Mouse (Mus musculus) midbrain, embryonic 14.5 days (tissue): ENCODE results near the gene Scgb3a1. TPM values are rescaled to one million over a fixed set of nuclear protein-coding genes. Genes with fewer than 3 reads are reported as not detected.
A peak's percentile ranks its signal among the peaks of the same experiment; 100 is the strongest.

ENCODE experiments used
- ATAC-seq: fragments of 200-750 bp; cut with Nextera tagmentation; 2 replicates; pipeline ENCODE4 v1.8.0; 2017; ENCODE audit warnings: moderate number of reproducible peaks, moderate library complexity; ENCODE audit not compliant: low FRiP score, low TSS enrichment
- DNase-seq: peaks from one replicate; pipeline ENCODE4 v3.0.0-alpha.2; 2015
- H3K27ac ChIP-seq: fragments of 300-500 bp; sonication (generic); replicated peaks from 2 replicates; pipeline ENCODE4 v1.5.1; 2014; ENCODE audit warnings: mild to moderate bottlenecking, low read depth, low read length, moderate library complexity
- H3K27me3 ChIP-seq: fragments of 300-500 bp; sonication (generic); 2 replicates; pipeline ENCODE4 v1.6.1; 2014; ENCODE audit warnings: low read length, control low read depth, mixed read lengths; ENCODE audit not compliant: control insufficient read depth, insufficient read depth
- H3K36me3 ChIP-seq: fragments of 300-500 bp; sonication (generic); 2 replicates; pipeline ENCODE4 v1.6.1; 2014; ENCODE audit warnings: low read length, control low read depth; ENCODE audit not compliant: control insufficient read depth, insufficient read depth
- H3K4me1 ChIP-seq: fragments of 300-500 bp; sonication (generic); 2 replicates; pipeline ENCODE4 v1.6.1; 2014; ENCODE audit warnings: mild to moderate bottlenecking, antibody characterized with exemption, low read length, control low read depth; ENCODE audit not compliant: control insufficient read depth, insufficient read depth
- H3K4me2 ChIP-seq: fragments of 300-500 bp; sonication (generic); 2 replicates; pipeline ENCODE4 v1.6.1; 2014; ENCODE audit warnings: mild to moderate bottlenecking, low read length, moderate library complexity
- H3K4me3 ChIP-seq: fragments of 300-500 bp; sonication (generic); replicated peaks from 2 replicates; pipeline ENCODE4 v1.5.1; 2014; ENCODE audit warnings: low read depth, low read length
- H3K9ac ChIP-seq: fragments of 300-500 bp; sonication (generic); replicated peaks from 2 replicates; pipeline ENCODE4 v1.6.1; 2014; ENCODE audit warnings: mild to moderate bottlenecking, low read length, moderate library complexity
- H3K9me3 ChIP-seq: fragments of 300-500 bp; sonication (generic); 2 replicates; pipeline ENCODE4 v1.6.1; 2016; ENCODE audit warnings: low read length, control low read depth, mixed read lengths; ENCODE audit not compliant: control insufficient read depth
- WGBS: fragments of 180-500 bp; shearing (Covaris S2); extraction: QIAGEN DNeasy Blood & Tissue Kit; methylation state at CpG from one replicate; pipeline ENCODE4 v1.1.7; 2014; 5-methylcytosine and 5-hydroxymethylcytosine counted together
- polyA plus RNA-seq: library from polyadenylated mRNA; unstranded; fragments of >200 nt; fragmentation: Nextera tagmentation; extraction: Ambion mirVana; gene quantifications from 2 replicates; pipeline ENCODE4 v1.2.1, GENCODE M21; 2014

The Scgb3a1 gene
- polyA plus RNA-seq, 1 experiment from 2014 or later: not detected

- peak; percentile 8 for DNase-seq
- peaks cover 39% of the 10 kb centered on the region for H3K27me3 ChIP-seq
- no peak for ATAC-seq
- H3K36me3 ChIP-seq: no peaks in the 10 kb centered on the region
- H3K27ac ChIP-seq: no peak overlapping the region
- peak overlapping the region; percentile 50 for H3K4me2 ChIP-seq
- 6% methylated on average over 22 of the region's 22 CpGs for WGBS
- no peaks in the 10 kb centered on the region for H3K9me3 ChIP-seq
- H3K4me1 ChIP-seq: peaks cover 9% of the 10 kb centered on the region; the same call in 1 of the 2 replicates
- no peak overlapping the region for H3K9ac ChIP-seq
- H3K4me3 ChIP-seq: peak overlapping the region; percentile 22
Measured at GRCm38 (mm10) chr11:49634101-49634500, 29.3 kb upstream of the Scgb3a1 start.

- Histone ChIP-seq H3K9ac (no peak overlapping the region), H3K4me3 (no peak overlapping the region), H3K27me3 (peaks cover 39% of the 10 kb centered on the region), H3K4me1 (peaks cover 9% of the 10 kb centered on the region; the same call in 1 of the 2 replicates), H3K9me3 (no peaks in the 10 kb centered on the region), H3K4me2 (no peak overlapping the region), H3K36me3 (no peaks in the 10 kb centered on the region), H3K27ac (no peak overlapping the region)
- ATAC-seq (no peak), DNase-seq (no peak)
- WGBS: 74% methylated on average over 6 of the region's 6 CpGs
Measured at GRCm38 (mm10) chr11:49635671-49636070, 27.7 kb upstream of the Scgb3a1 start.

- Histone ChIP-seq H3K4me3 (no peak overlapping the region), H3K9me3 (no peaks in the 10 kb centered on the region), H3K36me3 (no peaks in the 10 kb centered on the region), H3K4me2 (peak overlapping the region; percentile 17; the same call in 1 of the 2 replicates), H3K9ac (no peak overlapping the region), H3K27me3 (peaks cover 39% of the 10 kb centered on the region), H3K27ac (no peak overlapping the region), H3K4me1 (peaks cover 9% of the 10 kb centered on the region; the same call in 1 of the 2 replicates)
- ATAC-seq: no peak
- WGBS: 3% methylated on average over 11 of the region's 11 CpGs
- peak; percentile 22 for DNase-seq
Measured at GRCm38 (mm10) chr11:49636449-49636848, 27.0 kb upstream of the Scgb3a1 start.

- Histone ChIP-seq H3K4me1 (no peaks in the 10 kb centered on the region), H3K9me3 (no peaks in the 10 kb centered on the region), H3K4me3 (no peak overlapping the region), H3K27me3 (no peaks in the 10 kb centered on the region), H3K4me2 (no peak overlapping the region), H3K36me3 (no peaks in the 10 kb centered on the region), H3K9ac (no peak overlapping the region), H3K27ac (no peak overlapping the region)
- 60% methylated on average over 8 of the region's 8 CpGs for WGBS
- DNase-seq (no peak), ATAC-seq (no peak)
Measured at GRCm38 (mm10) chr11:49645677-49646076, 17.7 kb upstream of the Scgb3a1 start.

GRCm38 (mm10) chr11:49650113-49650993, 13.1 kb upstream of the Scgb3a1 start:
- no peak overlapping the region for H3K9ac ChIP-seq
- H3K27ac ChIP-seq: no peak overlapping the region
- ATAC-seq (no peak), DNase-seq (peak; percentile 68)
- H3K36me3 ChIP-seq: no peaks in the 10 kb centered on the region
- 66% methylated on average over 18 of the region's 18 CpGs for WGBS
- H3K27me3 ChIP-seq: no peaks in the 10 kb centered on the region
- H3K4me3 ChIP-seq: no peak overlapping the region
- H3K9me3 ChIP-seq: no peaks in the 10 kb centered on the region
- no peak overlapping the region for H3K4me2 ChIP-seq
- 0 out of 2 replicates have a peak, but pooled peaks cover 3% of the 10 kb centered on the region for H3K4me1 ChIP-seq

GRCm38 (mm10) chr11:49650994-49651761, 12.2 kb upstream of the Scgb3a1 start:
- Histone ChIP-seq H3K4me2 (no peak overlapping the region), H3K9me3 (no peaks in the 10 kb centered on the region), H3K27me3 (no peaks in the 10 kb centered on the region), H3K9ac (no peak overlapping the region), H3K27ac (no peak overlapping the region), H3K4me3 (no peak overlapping the region), H3K36me3 (no peaks in the 10 kb centered on the region), H3K4me1 (0 out of 2 replicates have a peak, but pooled peaks cover 3% of the 10 kb centered on the region)
- 80% methylated on average over 16 of the region's 16 CpGs for WGBS
- ATAC-seq (no peak), DNase-seq (no peak)

- no peak for ATAC-seq
Measured at GRCm38 (mm10) chr11:49651762-49652322, 11.6 kb upstream of the Scgb3a1 start.

GRCm38 (mm10) chr11:49652401-49653078, 10.9 kb upstream of the Scgb3a1 start:
- no peak overlapping the region for H3K27ac ChIP-seq
- no peak overlapping the region; the same call in 1 of the 2 replicates for H3K9ac ChIP-seq
- no peaks in the 10 kb centered on the region for H3K36me3 ChIP-seq
- H3K4me2 ChIP-seq: peak overlapping the region; percentile 43
- no peak overlapping the region for H3K4me3 ChIP-seq
- ATAC-seq: peak; percentile 68; the same call in 1 of the 2 replicates
- 27% methylated on average over 19 of the region's 19 CpGs for WGBS
- no peaks in the 10 kb centered on the region for H3K9me3 ChIP-seq
- peak; percentile 89 for DNase-seq
- no peaks in the 10 kb centered on the region for H3K27me3 ChIP-seq
- H3K4me1 ChIP-seq: 0 out of 2 replicates have a peak, but pooled peaks cover 3% of the 10 kb centered on the region

More at GRCm38 (mm10) chr11:49651762-49652322, 11.6 kb upstream of the Scgb3a1 start:
- Histone ChIP-seq H3K4me2 (no peak overlapping the region), H3K9me3 (no peaks in the 10 kb centered on the region), H3K4me1 (0 out of 2 replicates have a peak, but pooled peaks cover 3% of the 10 kb centered on the region), H3K9ac (no peak overlapping the region), H3K4me3 (no peak overlapping the region), H3K27me3 (no peaks in the 10 kb centered on the region), H3K36me3 (no peaks in the 10 kb centered on the region), H3K27ac (no peak overlapping the region)
- no peak for DNase-seq
- WGBS: 90% methylated on average over 10 of the region's 10 CpGs
